Mouse (Mus musculus) limb, embryonic 15.5 days (tissue): Measurements from ENCODE around the gene Vhl. TPM values are rescaled to one million over a fixed set of nuclear protein-coding genes. Genes with fewer than 3 reads are reported as not detected.

ENCODE experiments used
- ATAC-seq: fragments of 200-750 bp; cut with Nextera tagmentation; 2 replicates; pipeline ENCODE4 v1.8.0; 2017; ENCODE audit warnings: low read depth, moderate TSS enrichment; ENCODE audit not compliant: insufficient number of reproducible peaks, low FRiP score, low TSS enrichment
- H3K27ac ChIP-seq: fragments of 300-500 bp; sonication (generic); 2 replicates; pipeline ENCODE4 v1.5.1; 2015; ENCODE audit warnings: moderate library complexity, mild to moderate bottlenecking, inconsistent platforms
- H3K27me3 ChIP-seq: fragments of 300-500 bp; sonication (generic); 2 replicates; pipeline ENCODE4 v1.6.1; 2015; ENCODE audit warnings: inconsistent platforms
- H3K36me3 ChIP-seq: fragments of 300-500 bp; sonication (generic); 2 replicates; pipeline ENCODE4 v1.6.1; 2015; ENCODE audit warnings: inconsistent platforms
- H3K4me1 ChIP-seq: fragments of 300-500 bp; sonication (generic); 2 replicates; pipeline ENCODE4 v1.6.1; 2015; ENCODE audit warnings: inconsistent platforms
- H3K4me2 ChIP-seq: fragments of 300-500 bp; sonication (generic); 2 replicates; pipeline ENCODE4 v1.6.1; 2015; ENCODE audit warnings: mild to moderate bottlenecking, inconsistent platforms
- H3K4me3 ChIP-seq: fragments of 300-500 bp; sonication (generic); 2 replicates; pipeline ENCODE4 v1.5.1; 2015; ENCODE audit warnings: mild to moderate bottlenecking, inconsistent platforms
- H3K9ac ChIP-seq: fragments of 300-500 bp; sonication (generic); 2 replicates; pipeline ENCODE4 v1.6.1; 2015; ENCODE audit warnings: inconsistent platforms
- H3K9me3 ChIP-seq: fragments of 300-500 bp; sonication (generic); 2 replicates; pipeline ENCODE4 v1.6.1; 2016; ENCODE audit warnings: inconsistent platforms
- WGBS: fragments of 180-500 bp; shearing (Covaris S2); methylation state at CpG from one replicate; pipeline ENCODE4 v1.1.7; 2015; 5-methylcytosine and 5-hydroxymethylcytosine counted together
- polyA plus RNA-seq: library from polyadenylated mRNA; unstranded; fragments of >200 nt; fragmentation: Nextera tagmentation; extraction: Ambion mirVana; gene quantifications from 2 replicates; pipeline ENCODE4 v1.2.1, GENCODE M21; 2015

Vhl gene
- polyA plus RNA-seq, 1 experiment from 2014 or later: 44.3 TPM

- ATAC-seq: no peak
- H3K4me3 ChIP-seq: no peak overlapping the region
- H3K27me3 ChIP-seq: no peaks in the 10 kb centered on the region
- no peaks in the 10 kb centered on the region for H3K9me3 ChIP-seq
- H3K4me2 ChIP-seq: no peak overlapping the region
- no peak overlapping the region for H3K27ac ChIP-seq
- H3K36me3 ChIP-seq: no peaks in the 10 kb centered on the region
- 71% methylated on average over 8 of the region's 8 CpGs for WGBS
- no peak overlapping the region for H3K9ac ChIP-seq
- H3K4me1 ChIP-seq: no peaks in the 10 kb centered on the region
Measured at GRCm38 (mm10) chr6:113654102-113654501, 30.3 kb downstream of the Vhl start.

GRCm38 (mm10) chr6:113654753-113655397 lies 31.1 kb downstream of the Vhl start:
- Histone ChIP-seq H3K4me1 (no peaks in the 10 kb centered on the region), H3K9ac (no peak overlapping the region), H3K27me3 (no peaks in the 10 kb centered on the region), H3K9me3 (no peaks in the 10 kb centered on the region), H3K36me3 (no peaks in the 10 kb centered on the region), H3K4me2 (no peak overlapping the region), H3K4me3 (no peak overlapping the region), H3K27ac (no peak overlapping the region)
- ATAC-seq: no peak
- 54% methylated on average over 16 of the region's 16 CpGs for WGBS

DNA sequence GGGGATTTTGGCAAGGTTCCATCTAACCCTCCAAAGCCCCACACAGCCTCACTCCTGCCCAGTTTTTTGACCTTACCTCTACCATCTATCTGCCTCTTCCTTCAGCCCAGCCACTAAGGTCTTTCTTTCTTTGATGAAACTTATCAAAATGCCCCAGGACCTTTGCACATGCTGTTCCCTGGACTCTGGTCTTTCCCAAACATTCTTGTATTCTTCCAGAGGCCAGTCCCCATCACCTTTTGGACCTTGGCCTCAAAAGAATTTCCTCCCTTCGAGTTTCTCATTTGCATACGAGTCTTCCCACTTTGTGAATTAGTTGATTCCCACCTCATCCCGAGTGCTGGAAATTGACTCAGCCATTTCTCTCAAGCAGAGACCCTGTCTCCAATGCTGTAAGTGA lies 31.7 kb downstream of the Vhl start:
- no peaks in the 10 kb centered on the region for H3K27me3 ChIP-seq
- H3K27ac ChIP-seq: no peak overlapping the region
- no peak for ATAC-seq
- no peaks in the 10 kb centered on the region for H3K4me1 ChIP-seq
- H3K4me3 ChIP-seq: no peak overlapping the region
- H3K9ac ChIP-seq: no peak overlapping the region
- no peaks in the 10 kb centered on the region for H3K36me3 ChIP-seq
- no peak overlapping the region for H3K4me2 ChIP-seq
- 89% methylated on average over 3 of the region's 3 CpGs for WGBS
- H3K9me3 ChIP-seq: no peaks in the 10 kb centered on the region

GRCm38 (mm10) chr6:113656847-113657246 lies 33.1 kb downstream of the Vhl start:
- ATAC-seq: no peak
- H3K4me2 ChIP-seq: no peak overlapping the region
- H3K27me3 ChIP-seq: no peaks in the 10 kb centered on the region
- no peak overlapping the region for H3K4me3 ChIP-seq
- H3K9ac ChIP-seq: no peak overlapping the region
- WGBS: 87% methylated on average over 6 of the region's 6 CpGs
- no peak overlapping the region for H3K27ac ChIP-seq
- no peaks in the 10 kb centered on the region for H3K9me3 ChIP-seq
- H3K36me3 ChIP-seq: no peaks in the 10 kb centered on the region
- peaks cover 9% of the 10 kb centered on the region; the same call in 1 of the 2 replicates for H3K4me1 ChIP-seq

GRCm38 (mm10) chr6:113658226-113658625 lies 34.5 kb downstream of the Vhl start:
- no peaks in the 10 kb centered on the region for H3K36me3 ChIP-seq
- WGBS: 64% methylated on average over 3 of the region's 3 CpGs
- H3K27ac ChIP-seq: no peak overlapping the region

DNA sequence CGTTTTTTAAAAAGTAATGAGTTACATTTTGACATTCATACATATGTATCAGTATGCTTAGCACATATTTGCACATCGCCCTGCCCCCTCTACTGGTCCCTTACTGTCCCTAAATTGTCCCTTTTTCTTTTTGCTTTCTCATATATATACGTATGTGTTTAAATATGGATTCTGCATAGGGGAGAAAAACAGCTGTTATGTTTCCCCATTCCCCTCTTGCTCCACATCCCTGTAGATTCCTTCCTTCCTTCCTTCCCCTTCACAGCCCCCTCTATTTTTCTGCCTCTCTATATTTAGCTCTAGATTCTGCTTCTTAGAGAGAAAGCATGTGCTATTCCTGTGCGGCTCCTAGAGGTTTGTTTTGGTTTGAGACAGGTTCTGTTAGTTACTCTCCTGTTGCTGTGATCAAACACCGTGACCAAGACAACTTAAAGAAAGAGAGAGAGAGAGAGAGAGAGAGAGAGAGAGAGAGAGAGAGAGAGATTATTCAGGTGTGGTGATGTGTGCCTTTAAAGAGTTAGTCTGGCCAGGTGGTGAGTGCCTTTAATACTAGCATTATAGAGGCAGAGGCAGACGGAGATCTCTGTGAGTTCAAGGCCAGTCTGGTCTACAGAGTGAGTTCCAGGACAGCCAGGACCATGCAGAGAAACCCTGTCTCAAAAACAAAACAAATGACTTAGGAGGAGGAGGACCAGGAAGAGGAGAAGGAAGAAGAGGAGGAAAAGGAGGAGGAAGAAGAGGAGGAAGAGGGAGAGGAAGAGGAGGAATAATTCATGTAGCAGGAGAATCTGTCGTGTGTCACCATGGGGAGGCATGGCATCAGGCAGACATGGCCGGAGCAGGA lies 36.1 kb downstream of the Vhl start:
- WGBS: 67% methylated on average over 8 of the region's 8 CpGs
- H3K4me2 ChIP-seq: no peak overlapping the region
- no peak for ATAC-seq

More at GRCm38 (mm10) chr6:113658226-113658625, 34.5 kb downstream of the Vhl start:
- Histone ChIP-seq H3K9ac (no peak overlapping the region), H3K4me2 (no peak overlapping the region), H3K4me3 (no peak overlapping the region), H3K9me3 (no peaks in the 10 kb centered on the region), H3K4me1 (peaks cover 11% of the 10 kb centered on the region; the same call in 1 of the 2 replicates), H3K27me3 (no peaks in the 10 kb centered on the region)
- 0 out of 2 replicates have a peak, but pooled peaks have one; percentile 25 for ATAC-seq

DNA sequence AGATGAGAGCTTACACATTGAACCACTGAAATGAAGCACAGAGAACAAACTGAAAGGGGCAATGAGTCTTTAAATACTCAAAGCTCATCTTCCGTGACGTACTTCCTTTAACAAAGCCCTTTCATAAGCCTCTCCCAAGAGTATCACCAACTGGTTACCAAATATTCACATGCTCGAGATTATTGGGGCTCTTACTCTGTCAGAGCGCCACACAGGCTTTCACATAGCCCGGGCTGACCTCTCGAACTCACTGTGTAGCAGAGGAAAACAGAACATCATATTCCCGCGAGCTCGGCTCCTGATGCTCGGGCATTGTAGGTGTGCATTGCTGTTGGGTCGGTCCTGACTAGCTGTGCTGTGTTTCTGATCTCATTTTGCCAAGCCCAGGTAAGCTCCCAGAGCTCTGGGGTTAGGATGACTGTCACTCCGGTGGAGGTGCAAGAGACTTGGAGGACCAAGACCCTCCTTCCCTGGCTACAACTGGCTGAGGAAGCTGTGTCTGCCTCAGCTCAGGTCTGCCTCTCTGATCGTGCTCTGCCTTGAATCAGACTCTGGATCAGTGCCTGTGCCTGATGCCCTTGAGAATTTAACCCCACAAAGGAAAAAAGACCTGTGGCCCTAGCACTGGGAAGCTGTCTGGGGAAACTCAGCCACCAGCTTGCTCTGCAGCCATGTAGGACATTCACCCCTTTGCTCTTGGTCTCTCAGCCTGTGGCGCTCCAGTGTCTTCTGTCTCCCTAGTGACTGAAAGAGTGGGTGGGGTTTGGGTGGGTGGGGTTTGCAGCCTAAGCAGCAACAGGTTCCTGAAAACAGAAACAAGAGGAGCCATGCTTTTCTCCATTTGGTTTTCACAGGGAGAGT lies 37.0 kb downstream of the Vhl start:
- no peak overlapping the region for H3K27ac ChIP-seq
- no peak overlapping the region for H3K9ac ChIP-seq
- no peaks in the 10 kb centered on the region for H3K36me3 ChIP-seq
- 59% methylated on average over 14 of the region's 14 CpGs for WGBS
- no peak overlapping the region for H3K4me3 ChIP-seq
- ATAC-seq: no peak
- H3K27me3 ChIP-seq: no peaks in the 10 kb centered on the region
- peaks cover 11% of the 10 kb centered on the region; the same call in 1 of the 2 replicates for H3K4me1 ChIP-seq
- H3K4me2 ChIP-seq: no peak overlapping the region
- H3K9me3 ChIP-seq: no peaks in the 10 kb centered on the region

More for the DNA sequence above, 36.1 kb downstream of the Vhl start:
- no peak overlapping the region for H3K9ac ChIP-seq
- no peaks in the 10 kb centered on the region for H3K27me3 ChIP-seq
- H3K4me3 ChIP-seq: no peak overlapping the region
- no peaks in the 10 kb centered on the region for H3K36me3 ChIP-seq
- H3K4me1 ChIP-seq: peaks cover 11% of the 10 kb centered on the region; the same call in 1 of the 2 replicates
- H3K9me3 ChIP-seq: no peaks in the 10 kb centered on the region
- no peak overlapping the region for H3K27ac ChIP-seq

DNA sequence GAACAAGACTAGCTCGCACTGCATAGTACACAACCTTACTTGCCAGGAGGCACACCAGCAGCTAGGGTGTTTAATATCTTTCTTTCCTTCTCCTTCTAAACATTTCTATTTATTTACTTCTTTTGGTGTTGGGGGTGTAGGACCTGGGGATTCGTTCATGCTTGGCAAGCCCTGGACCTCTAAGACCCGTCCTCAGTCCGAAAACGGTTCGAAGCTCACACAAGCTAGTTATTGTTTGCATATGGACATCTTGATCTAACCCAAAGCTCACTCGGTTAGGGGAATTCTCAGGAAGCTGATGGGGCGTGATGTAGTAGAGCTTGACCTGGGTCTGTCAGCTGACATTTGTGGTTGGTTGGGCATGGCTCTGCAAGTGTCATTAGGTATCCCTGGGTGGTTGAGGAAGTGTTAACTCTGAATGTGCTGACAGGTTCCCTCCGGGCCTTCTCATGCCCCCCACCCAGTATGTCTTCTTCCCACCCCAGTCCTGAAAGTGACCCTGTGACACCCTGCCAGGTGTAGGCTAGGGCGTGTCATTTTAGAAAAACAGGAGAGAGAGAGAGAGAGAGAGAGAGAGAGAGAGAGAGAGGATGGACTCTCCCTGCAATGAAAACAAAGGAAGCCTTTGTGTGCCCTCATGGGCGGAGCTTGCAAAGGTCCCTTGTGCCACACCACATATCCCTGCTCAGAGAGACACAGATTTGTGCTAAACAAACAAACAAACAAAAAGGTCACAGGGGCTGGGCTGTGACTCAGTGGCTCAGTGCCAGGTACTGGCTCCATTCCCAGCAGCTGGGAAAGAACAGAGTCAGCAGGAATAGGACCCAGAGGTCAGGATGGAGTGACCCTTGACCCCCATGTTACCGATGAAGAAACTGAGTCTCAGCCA lies 37.8 kb downstream of the Vhl start:
- Histone ChIP-seq H3K4me3 (no peak overlapping the region), H3K9ac (no peak overlapping the region), H3K4me2 (no peak overlapping the region), H3K27ac (no peak overlapping the region), H3K36me3 (no peaks in the 10 kb centered on the region), H3K4me1 (peaks cover 11% of the 10 kb centered on the region; the same call in 1 of the 2 replicates), H3K9me3 (no peaks in the 10 kb centered on the region), H3K27me3 (no peaks in the 10 kb centered on the region)
- ATAC-seq: no peak
- 57% methylated on average over 12 of the region's 12 CpGs for WGBS

DNA sequence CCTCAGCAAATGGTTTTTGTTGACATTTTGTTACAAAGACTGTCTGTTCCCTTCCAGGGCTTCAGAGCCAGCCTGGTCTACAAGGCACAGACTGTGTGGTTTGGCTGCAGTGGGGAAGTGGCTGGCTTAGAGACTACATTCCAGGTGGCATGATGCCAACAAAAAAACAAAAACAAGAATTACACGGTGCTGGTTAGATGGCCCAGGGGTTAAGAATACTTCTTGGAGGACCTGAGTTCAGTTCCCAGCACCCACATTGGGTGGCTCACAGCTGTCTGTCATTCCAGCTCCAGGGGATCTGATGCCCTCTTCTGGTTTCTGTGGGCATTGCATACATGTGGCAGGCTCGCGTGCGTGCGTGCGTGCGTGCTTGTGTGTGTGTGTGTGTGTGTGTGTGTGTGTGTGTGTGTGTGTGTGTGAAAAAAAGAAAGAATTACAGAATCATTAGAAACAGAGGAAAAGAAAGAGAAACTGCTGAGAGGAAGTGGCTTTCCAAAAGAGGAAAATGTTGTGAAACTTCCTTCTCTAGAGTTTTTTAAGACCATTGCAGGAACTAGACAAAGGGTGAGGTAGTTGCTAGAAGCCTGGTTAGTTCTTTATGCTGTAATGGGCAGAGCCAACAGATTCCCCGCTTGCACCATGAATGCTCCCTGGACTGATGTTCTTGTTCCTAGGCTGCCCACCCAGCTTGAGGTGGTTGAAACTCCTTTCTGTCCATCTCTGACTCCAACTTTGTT lies 39.4 kb downstream of the Vhl start:
- no peaks in the 10 kb centered on the region for H3K27me3 ChIP-seq
- H3K4me2 ChIP-seq: no peak overlapping the region
- no peak overlapping the region for H3K4me3 ChIP-seq
- no peak for ATAC-seq
- no peaks in the 10 kb centered on the region for H3K36me3 ChIP-seq
- H3K4me1 ChIP-seq: peaks cover 11% of the 10 kb centered on the region; the same call in 1 of the 2 replicates
- H3K27ac ChIP-seq: no peak overlapping the region
- no peak overlapping the region for H3K9ac ChIP-seq
- 90% methylated on average over 8 of the region's 8 CpGs for WGBS
- no peaks in the 10 kb centered on the region for H3K9me3 ChIP-seq

DNA sequence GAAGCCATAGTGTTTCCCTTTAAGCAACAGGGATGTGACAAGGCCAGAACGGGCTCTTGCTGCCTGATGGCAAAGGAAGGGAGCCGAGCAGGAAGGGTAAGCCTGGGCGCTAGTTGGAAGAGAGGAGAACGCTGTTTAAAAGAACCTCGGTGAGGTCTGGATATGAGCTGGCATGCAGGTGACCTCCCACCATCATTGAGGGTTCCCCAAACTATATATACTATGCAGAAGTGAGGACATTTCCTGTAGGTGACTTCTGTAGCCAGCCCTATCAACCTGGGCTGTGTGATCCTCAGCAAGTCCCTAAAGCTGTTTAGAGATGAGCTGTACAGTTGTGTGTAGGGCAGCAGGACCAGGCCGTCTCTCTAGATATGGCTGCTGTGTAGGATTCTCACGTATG lies 40.5 kb downstream of the Vhl start:
- no peaks in the 10 kb centered on the region for H3K27me3 ChIP-seq
- H3K4me1 ChIP-seq: peaks cover 17% of the 10 kb centered on the region
- WGBS: 78% methylated on average over 7 of the region's 7 CpGs
- no peak overlapping the region for H3K9ac ChIP-seq
- H3K27ac ChIP-seq: no peak overlapping the region
- H3K4me2 ChIP-seq: no peak overlapping the region
- no peaks in the 10 kb centered on the region for H3K9me3 ChIP-seq
- ATAC-seq: no peak
- H3K4me3 ChIP-seq: no peak overlapping the region
- no peaks in the 10 kb centered on the region for H3K36me3 ChIP-seq
